In the genomic region with DNA sequence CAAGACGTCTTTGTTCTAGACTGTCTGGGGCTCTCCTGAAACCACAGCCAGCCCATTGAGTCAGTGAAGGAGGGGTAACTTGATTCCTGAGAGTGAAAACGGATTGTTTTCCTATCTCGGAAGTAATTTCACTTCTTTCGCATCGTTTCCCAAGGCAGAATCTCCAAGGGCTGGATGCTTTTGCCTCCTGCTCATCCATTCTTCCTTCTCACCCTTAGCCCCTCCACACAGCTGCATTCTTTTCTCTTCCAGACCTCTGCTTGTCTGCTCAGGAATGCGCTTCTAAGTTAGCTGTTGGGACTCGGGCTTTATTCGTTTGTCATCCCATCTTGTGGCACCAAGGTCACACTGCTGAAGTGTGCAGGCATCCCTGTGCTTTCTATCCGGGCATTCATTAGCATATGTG, we compare ENCODE assay signal across 10 mouse cellular contexts. TPM values are rescaled to one million over a fixed set of nuclear protein-coding genes. Genes with fewer than 3 reads are reported as not detected.
DNase-seq lines count a peak whose midpoint lies in the region; ATAC-seq lines count a peak whose summit lies in the region.
"Had no signal": no experiment of that assay in that cellular context is flagged by ENCODE, and none has a peak within 500 bp of the region (broad histone marks: within the 10 kb centered on the region; RNA-seq: fewer than 3 reads in every experiment).

No protein-coding gene starts in this region.

- no peak overlapping the region for H3K4me2 ChIP-seq in kidney, embryonic 14.5 days (replicated peaks; ENCODE audit: low read depth, low read length)
- H3K4me2 ChIP-seq in hindbrain, embryonic 13.5 days, result no peak overlapping the region
- H3K4me2 ChIP-seq in neural tube, embryonic 13.5 days, result no peak overlapping the region

- ATAC-seq in kidney, embryonic 14.5 days (ENCODE audit: low FRiP score, low TSS enrichment), result no peak
- no peak for ATAC-seq in hindbrain, embryonic 13.5 days (ENCODE audit: low FRiP score)
- ATAC-seq in neural tube, embryonic 13.5 days (ENCODE audit: low read depth), result no peak

- H3K9ac ChIP-seq in kidney, embryonic 14.5 days (ENCODE audit: low read depth, low read length), result peak overlapping the region; percentile 25; the same call in 1 of the 2 replicates
- no peak overlapping the region for H3K9ac ChIP-seq in hindbrain, embryonic 13.5 days
- no peak overlapping the region for H3K9ac ChIP-seq in neural tube, embryonic 13.5 days

- H3K36me3 ChIP-seq in kidney, embryonic 14.5 days (ENCODE audit: control insufficient read depth, insufficient read depth, low read length), result no peaks in the 10 kb centered on the region
- no peaks in the 10 kb centered on the region for H3K36me3 ChIP-seq in embryonic facial prominence, embryonic 10.5 days (replicated peaks)
- no peaks in the 10 kb centered on the region for H3K36me3 ChIP-seq in hindbrain, embryonic 13.5 days
- no peaks in the 10 kb centered on the region for H3K36me3 ChIP-seq in neural tube, embryonic 13.5 days

- H3K4me3 ChIP-seq in kidney, embryonic 14.5 days (ENCODE audit: low read length), result no peak overlapping the region
- H3K4me3 ChIP-seq in embryonic facial prominence, embryonic 10.5 days, result no peak overlapping the region
- no peak overlapping the region for H3K4me3 ChIP-seq in hindbrain, embryonic 13.5 days
- H3K4me3 ChIP-seq in neural tube, embryonic 13.5 days, result no peak overlapping the region

- DNase-seq in kidney, adult 8-10 months, result no peak
- no peak for DNase-seq in embryonic facial prominence, embryonic 10.5 days (ENCODE audit: low spot score)
- no peak for DNase-seq in spleen, postnatal 36 days (ENCODE audit: low spot score in 2 of 2)
- no peak for DNase-seq in gastrocnemius, adult 18-20 months (ENCODE audit: low spot score)
- DNase-seq in urinary bladder, adult 2 months (ENCODE audit: low spot score), result no peak
- DNase-seq: cerebellum, postnatal 10 days; spleen, adult 18-20 months had no signal

- peaks cover 44% of the 10 kb centered on the region for H3K4me1 ChIP-seq in kidney, embryonic 14.5 days (ENCODE audit: control insufficient read depth, insufficient read depth, low read length)
- H3K4me1 ChIP-seq in embryonic facial prominence, embryonic 10.5 days, result peaks cover 63% of the 10 kb centered on the region
- H3K4me1 ChIP-seq in hindbrain, embryonic 13.5 days (replicated peaks), result peaks cover 50% of the 10 kb centered on the region
- H3K4me1 ChIP-seq in neural tube, embryonic 13.5 days (replicated peaks), result peaks cover 53% of the 10 kb centered on the region

- 13% methylated on average over 9 of the region's 9 CpGs for WGBS in kidney, embryonic 14.5 days
- 19% methylated on average over 9 of the region's 9 CpGs for WGBS in embryonic facial prominence, embryonic 10.5 days
- 5% methylated on average over 9 of the region's 9 CpGs for WGBS in hindbrain, embryonic 13.5 days
- 11% methylated on average over 9 of the region's 9 CpGs for WGBS in neural tube, embryonic 13.5 days

- no peaks in the 10 kb centered on the region for H3K9me3 ChIP-seq in kidney, embryonic 14.5 days (ENCODE audit: control insufficient read depth, low read length)
- H3K9me3 ChIP-seq in embryonic facial prominence, embryonic 10.5 days, result no peaks in the 10 kb centered on the region
- no peaks in the 10 kb centered on the region for H3K9me3 ChIP-seq in hindbrain, embryonic 13.5 days
- H3K9me3 ChIP-seq in neural tube, embryonic 13.5 days, result no peaks in the 10 kb centered on the region

- H3K27me3 ChIP-seq in kidney, embryonic 14.5 days (ENCODE audit: control insufficient read depth, insufficient read depth, low read length), result no peaks in the 10 kb centered on the region
- H3K27me3 ChIP-seq in embryonic facial prominence, embryonic 10.5 days (replicated peaks; ENCODE audit: low read depth, poor library complexity, severe bottlenecking), result 0 out of 2 replicates have a peak, but pooled peaks cover 9% of the 10 kb centered on the region
- H3K27me3 ChIP-seq in hindbrain, embryonic 13.5 days, result 0 out of 2 replicates have a peak, but pooled peaks cover 3% of the 10 kb centered on the region
- H3K27me3 ChIP-seq in neural tube, embryonic 13.5 days, result no peaks in the 10 kb centered on the region

- peak overlapping the region; percentile 59; the same call in 1 of the 2 replicates for H3K27ac ChIP-seq in kidney, embryonic 14.5 days (ENCODE audit: low read depth, low read length)
- peak overlapping the region; percentile 83 for H3K27ac ChIP-seq in embryonic facial prominence, embryonic 10.5 days (replicated peaks)
- H3K27ac ChIP-seq in hindbrain, embryonic 13.5 days, result peak overlapping the region; percentile 70
- H3K27ac ChIP-seq in neural tube, embryonic 13.5 days (replicated peaks), result peak overlapping the region; percentile 76

RNA-seq across cellular contexts. Expression of a gene that starts 46.7 kb away (rescaled TPM):
- 13.1 and 14.8 TPM in 2 replicates for polyA plus RNA-seq in kidney, embryonic 14.5 days (2014; fragmentation: Nextera tagmentation; extraction: Ambion mirVana)
- polyA plus RNA-seq in embryonic facial prominence, embryonic 10.5 days (2016; fragmentation: Nextera tagmentation; extraction: Ambion mirVana), result 4.4 TPM in 2 replicates
- 5.5 and 8.8 TPM in 2 replicates for polyA plus RNA-seq in hindbrain, embryonic 13.5 days (2015; fragmentation: Nextera tagmentation; extraction: Ambion mirVana)
- polyA plus RNA-seq in neural tube, embryonic 13.5 days (2015; fragmentation: Nextera tagmentation; extraction: Ambion mirVana), result 7.5 and 7.9 TPM in 2 replicates
- 10 to 100 TPM in 1 of 2 experiments, 1 to 10 TPM in 1; 4.7 to 19.4 TPM for total RNA-seq in gastrocnemius, adult 18-20 months (2021)
- polyA plus RNA-seq in urinary bladder, adult 2 months (2012; rRNA removed), result 29.7 and 40.7 TPM in 2 replicates
